Mouse (Mus musculus) limb, embryonic 10.5 days (tissue): ENCODE data around the gene Dmd. TPM values are rescaled to one million over a fixed set of nuclear protein-coding genes. Genes with fewer than 3 reads are reported as not detected.

Experiments
- DNase-seq: peaks from one replicate; pipeline ENCODE4 v3.0.0-alpha.2; 2017; ENCODE audit warnings: low spot score
- H3K27ac ChIP-seq: fragments of 300-500 bp; sonication (generic); 2 replicates; pipeline ENCODE4 v1.5.1; 2016; ENCODE audit warnings: mild to moderate bottlenecking
- H3K27me3 ChIP-seq: fragments of 300-500 bp; sonication (generic); 2 replicates; pipeline ENCODE4 v1.6.1; 2016; ENCODE audit warnings: low read depth, mild to moderate bottlenecking; ENCODE audit not compliant: poor library complexity, severe bottlenecking
- H3K36me3 ChIP-seq: fragments of 300-500 bp; sonication (generic); 2 replicates; pipeline ENCODE4 v1.6.1; 2016; ENCODE audit warnings: mild to moderate bottlenecking, moderate library complexity
- H3K4me1 ChIP-seq: fragments of 300-500 bp; sonication (generic); 2 replicates; pipeline ENCODE4 v1.6.1; 2016
- H3K4me3 ChIP-seq: fragments of 300-500 bp; sonication (generic); 2 replicates; pipeline ENCODE4 v1.5.1; 2016; ENCODE audit warnings: mild to moderate bottlenecking, moderate library complexity
- H3K9me3 ChIP-seq: fragments of 300-500 bp; sonication (generic); replicated peaks from 2 replicates; pipeline ENCODE4 v1.6.1; 2016; ENCODE audit warnings: mild to moderate bottlenecking
- WGBS: fragments of 180-500 bp; shearing (Covaris S2); methylation state at CpG from one replicate; pipeline ENCODE4 v1.1.7; 2016; 5-methylcytosine and 5-hydroxymethylcytosine counted together
- polyA plus RNA-seq: library from polyadenylated mRNA; unstranded; fragments of >200 nt; fragmentation: Nextera tagmentation; extraction: Ambion mirVana; gene quantifications from 2 replicates; pipeline ENCODE4 v1.2.1, GENCODE M21; 2016

Gene Dmd
- polyA plus RNA-seq, 1 experiment from 2014 or later, result 17.3 TPM

DNA sequence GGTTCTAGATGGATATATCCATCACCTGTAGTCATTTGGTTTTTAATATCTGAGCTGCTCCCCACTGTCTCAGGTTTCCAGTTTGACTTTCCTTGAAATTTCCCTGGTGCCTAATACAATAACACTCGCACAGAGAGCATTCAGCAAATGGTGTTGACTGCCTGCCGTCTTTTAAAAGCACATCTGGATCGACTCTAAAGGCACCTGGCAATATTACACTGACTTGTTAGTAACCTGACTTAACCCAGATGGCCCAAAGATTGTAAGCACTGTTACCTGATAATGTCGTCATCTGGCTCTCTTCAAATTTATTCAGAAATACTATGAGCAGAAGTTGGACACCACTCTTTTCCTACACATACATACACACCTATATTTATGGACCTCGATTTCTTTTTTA lies 2011.9 kb downstream of the Dmd start:
- WGBS, result 37% methylated on average over 5 of the region's 5 CpGs
- Histone ChIP-seq H3K9me3 (no peaks in the 10 kb centered on the region), H3K36me3 (no peaks in the 10 kb centered on the region), H3K27me3 (0 out of 2 replicates have a peak, but pooled peaks cover 4% of the 10 kb centered on the region), H3K4me1 (no peaks in the 10 kb centered on the region), H3K4me3 (no peak overlapping the region), H3K27ac (no peak overlapping the region)
- DNase-seq, result peak; percentile 33

DNA sequence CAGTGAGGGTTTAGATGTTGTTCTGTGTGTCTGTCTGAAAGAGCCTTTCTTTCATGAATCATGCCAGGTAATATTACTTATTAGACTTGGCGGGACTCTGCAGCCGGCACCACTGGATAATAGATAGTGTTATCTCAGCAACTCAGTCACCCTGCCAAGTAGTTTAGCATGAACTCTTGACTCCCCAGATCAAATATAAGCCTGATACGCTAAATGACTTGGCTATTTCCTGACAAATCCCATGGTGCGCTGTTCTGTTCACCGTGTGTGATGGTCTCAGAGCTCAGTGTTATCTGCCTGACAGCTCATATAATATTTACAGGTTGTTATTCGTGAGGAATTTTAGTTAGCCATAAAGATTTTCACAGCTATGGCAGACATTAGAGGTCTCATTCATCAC lies 2012.3 kb downstream of the Dmd start:
- WGBS, result 38% methylated on average over 6 of the region's 6 CpGs
- no peak overlapping the region for H3K4me3 ChIP-seq
- H3K27ac ChIP-seq, result no peak overlapping the region
- H3K9me3 ChIP-seq, result no peaks in the 10 kb centered on the region
- no peaks in the 10 kb centered on the region for H3K36me3 ChIP-seq
- H3K27me3 ChIP-seq, result 0 out of 2 replicates have a peak, but pooled peaks cover 4% of the 10 kb centered on the region
- H3K4me1 ChIP-seq, result no peaks in the 10 kb centered on the region
- DNase-seq, result no peak

DNA sequence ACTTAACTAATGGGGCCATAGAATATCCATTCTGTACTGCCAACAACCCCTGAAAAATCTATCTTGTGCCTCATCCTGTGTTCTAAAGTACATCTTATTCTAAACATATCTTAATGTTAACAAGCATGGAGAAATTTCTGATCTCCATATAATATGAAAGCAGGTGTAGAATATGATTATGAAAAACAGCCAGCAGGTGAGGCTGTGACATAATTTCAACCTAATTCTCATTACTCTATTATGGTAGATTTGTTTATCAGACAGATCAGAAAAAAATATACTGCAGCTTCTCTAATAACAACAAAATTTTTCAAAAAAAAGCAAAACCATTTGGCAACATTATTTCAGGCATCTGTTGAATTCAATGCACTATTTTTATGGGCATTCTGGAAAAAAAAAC lies 2059.6 kb downstream of the Dmd start:
- Histone ChIP-seq H3K27ac (no peak overlapping the region), H3K9me3 (no peaks in the 10 kb centered on the region), H3K4me1 (no peaks in the 10 kb centered on the region), H3K4me3 (no peak overlapping the region), H3K36me3 (no peaks in the 10 kb centered on the region), H3K27me3 (no peaks in the 10 kb centered on the region)
- DNase-seq, result no peak

DNA sequence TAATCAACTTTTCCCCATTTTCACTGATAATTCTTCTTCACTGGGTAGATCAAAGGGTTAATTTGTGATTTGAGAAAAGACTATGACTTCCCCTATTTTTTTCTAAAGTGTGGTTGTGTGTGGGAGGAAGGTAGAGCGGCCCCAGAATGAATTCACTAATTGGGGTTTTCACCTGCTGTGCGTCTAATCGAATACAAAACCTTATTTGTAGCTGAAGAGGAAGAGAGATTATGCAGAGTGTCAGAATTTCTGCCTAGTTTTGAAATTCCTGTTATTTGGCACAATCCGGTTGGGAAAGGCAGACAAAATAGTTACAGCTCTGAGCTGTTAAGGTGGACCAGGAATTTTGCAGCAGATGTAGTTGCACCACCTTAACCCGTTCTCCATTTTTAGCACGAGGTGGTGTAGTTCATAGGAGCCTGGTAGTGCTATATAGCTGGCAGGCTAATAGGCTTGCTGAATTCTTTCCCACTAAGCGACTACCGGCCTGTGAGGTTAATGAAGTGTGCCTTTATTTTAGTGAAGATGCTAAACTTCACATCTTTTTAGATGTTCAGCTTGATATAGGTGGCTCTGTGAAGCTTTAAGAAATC lies 2092.9 kb downstream of the Dmd start:
- Histone ChIP-seq H3K27ac (no peak overlapping the region), H3K27me3 (peaks cover 13% of the 10 kb centered on the region; the same call in 1 of the 2 replicates), H3K4me1 (no peaks in the 10 kb centered on the region), H3K9me3 (no peaks in the 10 kb centered on the region), H3K36me3 (no peaks in the 10 kb centered on the region), H3K4me3 (no peak overlapping the region)
- no peak for DNase-seq
- WGBS, result 43% methylated on average over 8 of the region's 8 CpGs

DNA sequence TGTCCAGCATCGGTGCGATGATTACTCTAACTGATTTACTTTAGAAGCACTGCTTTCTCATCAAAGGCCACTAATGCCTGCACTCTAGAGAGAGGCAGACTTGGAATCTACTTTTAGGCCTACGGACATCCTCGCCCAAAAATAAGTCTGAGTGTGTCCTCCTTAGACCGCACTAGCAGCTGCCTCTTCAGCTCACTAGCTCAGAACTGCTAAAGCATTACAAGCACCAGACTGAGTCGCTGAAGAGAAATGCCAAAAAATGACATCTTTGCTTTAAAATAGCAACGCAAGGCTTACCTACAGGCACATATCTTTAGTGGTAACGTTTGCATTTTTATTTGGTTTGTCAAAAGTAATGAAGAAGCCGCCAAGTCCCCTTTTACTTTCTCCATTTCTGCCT lies 2098.0 kb downstream of the Dmd start:
- DNase-seq, result no peak
- peaks cover 44% of the 10 kb centered on the region for H3K27me3 ChIP-seq
- WGBS, result 96% methylated on average over 9 of the region's 9 CpGs
- no peak overlapping the region for H3K4me3 ChIP-seq
- H3K9me3 ChIP-seq, result no peaks in the 10 kb centered on the region
- H3K4me1 ChIP-seq, result no peaks in the 10 kb centered on the region
- no peaks in the 10 kb centered on the region for H3K36me3 ChIP-seq
- no peak overlapping the region for H3K27ac ChIP-seq

DNA sequence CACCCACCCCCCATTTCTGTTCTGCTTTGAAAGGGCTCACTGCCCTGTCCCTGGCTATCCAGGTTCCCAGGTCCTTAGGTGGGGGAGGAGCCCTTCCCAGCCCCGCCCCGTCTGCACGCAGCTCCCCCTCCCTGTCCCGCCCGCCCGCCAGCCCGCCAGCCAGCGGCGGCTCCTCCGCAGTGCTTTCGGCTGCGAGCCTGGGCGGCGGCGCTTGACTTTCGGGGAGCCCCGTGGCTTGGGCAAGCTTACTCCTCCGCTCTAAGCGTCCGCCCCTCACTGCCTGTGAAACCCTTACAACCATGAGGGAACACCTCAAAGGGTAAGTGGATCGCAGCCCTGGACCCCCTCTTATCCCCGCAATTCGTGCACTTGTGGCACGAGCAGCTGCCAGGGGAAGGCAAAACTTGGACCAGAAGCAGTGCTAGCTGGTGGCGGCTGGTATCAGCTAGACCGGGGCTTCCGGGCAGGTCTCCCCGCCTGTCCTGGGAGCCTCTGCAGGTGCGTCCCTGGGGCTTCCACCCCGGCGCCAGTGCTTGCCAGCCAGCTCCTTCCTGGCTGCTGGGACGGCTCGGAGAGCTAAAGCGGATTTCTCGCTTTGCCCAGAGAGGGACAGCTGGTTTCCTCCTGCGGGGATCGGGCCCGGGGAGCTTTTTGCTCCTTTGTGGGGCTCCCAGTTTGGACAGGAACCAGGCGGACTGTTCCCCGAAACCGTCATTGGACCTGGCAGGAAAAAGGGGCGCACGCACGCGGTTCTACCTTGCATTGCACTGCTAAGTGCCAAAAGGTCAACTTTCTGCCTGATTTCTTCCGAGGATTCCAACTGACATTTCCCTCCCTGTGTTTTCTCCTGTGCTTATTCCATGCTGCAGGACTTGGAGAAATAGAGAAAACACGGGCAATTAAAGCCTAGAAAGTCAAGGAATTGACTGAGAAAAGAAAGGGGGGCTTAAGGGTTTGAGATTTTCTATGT lies 2099.8 kb downstream of the Dmd start:
- DNase-seq, result peak; percentile 68
- Histone ChIP-seq H3K9me3 (no peaks in the 10 kb centered on the region), H3K4me3 (peak overlapping the region; percentile 61), H3K36me3 (no peaks in the 10 kb centered on the region), H3K4me1 (no peaks in the 10 kb centered on the region), H3K27me3 (peaks cover 47% of the 10 kb centered on the region), H3K27ac (peak overlapping the region; percentile 83)
- WGBS, result 13% methylated on average over 42 of the region's 47 CpGs

DNA sequence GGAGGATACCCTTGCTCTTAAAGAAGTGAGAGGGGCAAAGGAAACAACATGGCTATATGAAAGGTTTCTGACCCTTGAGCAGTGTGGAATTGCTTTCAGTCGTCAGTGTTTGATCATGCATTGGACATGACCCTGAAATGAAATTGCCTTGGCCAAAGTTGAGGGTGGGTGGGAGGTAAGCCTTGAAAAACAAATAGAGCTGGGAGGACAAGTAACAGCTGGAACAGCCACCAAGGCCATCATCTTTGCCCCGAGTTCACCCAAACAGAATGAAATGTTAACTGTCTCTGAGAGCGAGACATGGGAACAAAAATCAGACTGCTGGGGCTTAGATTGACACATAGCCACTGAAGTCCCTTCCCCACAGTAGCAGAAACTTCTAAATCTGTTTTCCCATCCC lies 2100.9 kb downstream of the Dmd start:
- Histone ChIP-seq H3K9me3 (no peaks in the 10 kb centered on the region), H3K27ac (no peak overlapping the region), H3K27me3 (peaks cover 39% of the 10 kb centered on the region), H3K4me3 (peak overlapping the region; percentile 61; the same call in 1 of the 2 replicates), H3K4me1 (no peaks in the 10 kb centered on the region), H3K36me3 (no peaks in the 10 kb centered on the region)
- WGBS, result 58% methylated on average over 3 of the region's 3 CpGs
- no peak for DNase-seq

DNA sequence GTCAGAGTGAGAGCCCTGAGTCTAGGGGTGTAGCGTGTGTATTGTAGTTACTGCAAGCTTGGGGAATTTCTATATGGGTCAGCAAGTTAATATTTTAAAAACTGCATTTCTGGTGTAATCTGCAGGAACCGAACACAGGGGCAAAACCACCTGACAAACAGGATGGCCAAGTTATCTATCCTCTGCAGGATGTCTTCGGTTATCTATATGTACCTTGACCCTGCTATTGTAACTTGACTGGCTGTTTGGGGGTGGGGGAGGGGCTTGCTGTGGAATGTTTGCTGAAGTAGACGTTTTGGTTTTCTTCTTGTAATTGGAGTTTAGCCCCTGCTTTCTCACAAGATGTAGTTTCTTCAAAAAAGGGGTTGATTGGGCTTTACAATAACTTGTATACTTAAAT lies 2124.9 kb downstream of the Dmd start:
- no peak overlapping the region for H3K27ac ChIP-seq
- no peaks in the 10 kb centered on the region for H3K27me3 ChIP-seq
- no peaks in the 10 kb centered on the region for H3K36me3 ChIP-seq
- no peaks in the 10 kb centered on the region for H3K4me1 ChIP-seq
- H3K9me3 ChIP-seq, result no peaks in the 10 kb centered on the region
- no peak for DNase-seq
- H3K4me3 ChIP-seq, result no peak overlapping the region
- 79% methylated on average over 4 of the region's 4 CpGs for WGBS

DNA sequence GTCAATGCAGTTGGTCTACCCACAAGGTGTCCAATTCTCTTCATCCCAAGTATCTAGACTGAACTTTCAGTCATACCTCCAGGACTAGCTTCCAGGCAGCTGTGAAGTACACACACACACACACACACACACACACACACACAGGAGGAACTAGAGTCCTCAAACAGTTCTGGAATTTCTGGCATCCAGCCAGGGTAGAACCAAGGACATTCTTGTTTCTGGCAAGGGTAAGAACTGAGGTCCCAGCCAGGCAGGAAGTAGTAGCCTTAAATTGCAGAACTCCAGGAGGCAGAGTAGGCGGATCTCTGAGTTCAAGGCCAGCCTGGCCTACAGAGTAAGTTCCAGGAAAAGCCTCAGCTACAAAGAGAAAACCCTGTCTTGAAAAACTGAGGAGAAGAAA lies 2128.2 kb downstream of the Dmd start:
- H3K4me1 ChIP-seq, result no peaks in the 10 kb centered on the region
- 88% methylated on average over 1 of the region's 1 CpGs for WGBS
- no peaks in the 10 kb centered on the region for H3K36me3 ChIP-seq
- no peaks in the 10 kb centered on the region for H3K9me3 ChIP-seq
- no peak overlapping the region for H3K4me3 ChIP-seq
- no peak overlapping the region for H3K27ac ChIP-seq
- peaks cover 7% of the 10 kb centered on the region; the same call in 1 of the 2 replicates for H3K27me3 ChIP-seq
- no peak for DNase-seq

DNA sequence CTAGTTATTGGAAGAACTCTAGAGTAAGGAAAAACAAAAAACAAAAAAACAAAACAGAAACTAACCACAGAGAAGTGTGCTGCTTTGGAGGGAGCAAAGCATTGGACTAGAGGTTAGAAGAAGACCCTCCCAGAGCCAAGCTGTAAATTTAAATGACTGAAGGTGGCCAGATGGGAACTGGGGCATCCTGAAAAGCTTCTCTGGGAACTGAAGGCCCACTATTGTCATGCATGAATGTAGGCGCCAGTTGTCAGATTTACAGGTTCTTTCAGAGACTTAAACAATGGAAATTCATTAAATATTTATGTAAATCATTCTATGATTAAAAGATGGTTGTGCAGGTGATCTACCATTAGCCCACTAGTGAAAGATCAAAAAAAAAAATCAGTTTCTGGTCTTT lies 2128.9 kb downstream of the Dmd start:
- no peak for DNase-seq
- no peak overlapping the region for H3K27ac ChIP-seq
- H3K4me3 ChIP-seq, result no peak overlapping the region
- no peaks in the 10 kb centered on the region for H3K9me3 ChIP-seq
- WGBS, result 73% methylated on average over 1 of the region's 1 CpGs
- peaks cover 9% of the 10 kb centered on the region; the same call in 1 of the 2 replicates for H3K27me3 ChIP-seq
- H3K36me3 ChIP-seq, result no peaks in the 10 kb centered on the region
- H3K4me1 ChIP-seq, result no peaks in the 10 kb centered on the region

DNA sequence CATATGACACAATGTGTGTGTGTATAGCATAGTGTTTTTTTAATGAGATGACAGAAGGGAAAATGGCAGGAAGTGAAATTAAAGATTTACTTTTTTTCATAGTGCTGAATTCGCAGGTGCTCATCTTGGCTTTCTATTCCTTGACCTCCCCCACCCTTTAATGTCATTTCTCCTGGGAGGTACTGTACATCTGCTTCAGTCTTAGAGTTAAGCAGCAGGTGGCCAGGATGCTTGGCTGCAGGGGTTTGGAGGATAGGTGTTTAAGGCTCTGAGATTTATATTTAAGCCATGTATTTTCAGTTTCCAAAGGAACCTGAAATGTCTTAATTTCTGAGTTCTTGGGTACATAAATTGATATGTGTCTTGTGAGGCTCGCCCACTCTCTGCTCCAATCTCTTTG lies 2130.5 kb downstream of the Dmd start:
- peaks cover 11% of the 10 kb centered on the region; the same call in 1 of the 2 replicates for H3K27me3 ChIP-seq
- H3K9me3 ChIP-seq, result no peaks in the 10 kb centered on the region
- 76% methylated on average over 2 of the region's 2 CpGs for WGBS
- no peak overlapping the region for H3K27ac ChIP-seq
- DNase-seq, result no peak
- H3K4me1 ChIP-seq, result no peaks in the 10 kb centered on the region
- no peak overlapping the region for H3K4me3 ChIP-seq
- H3K36me3 ChIP-seq, result no peaks in the 10 kb centered on the region

DNA sequence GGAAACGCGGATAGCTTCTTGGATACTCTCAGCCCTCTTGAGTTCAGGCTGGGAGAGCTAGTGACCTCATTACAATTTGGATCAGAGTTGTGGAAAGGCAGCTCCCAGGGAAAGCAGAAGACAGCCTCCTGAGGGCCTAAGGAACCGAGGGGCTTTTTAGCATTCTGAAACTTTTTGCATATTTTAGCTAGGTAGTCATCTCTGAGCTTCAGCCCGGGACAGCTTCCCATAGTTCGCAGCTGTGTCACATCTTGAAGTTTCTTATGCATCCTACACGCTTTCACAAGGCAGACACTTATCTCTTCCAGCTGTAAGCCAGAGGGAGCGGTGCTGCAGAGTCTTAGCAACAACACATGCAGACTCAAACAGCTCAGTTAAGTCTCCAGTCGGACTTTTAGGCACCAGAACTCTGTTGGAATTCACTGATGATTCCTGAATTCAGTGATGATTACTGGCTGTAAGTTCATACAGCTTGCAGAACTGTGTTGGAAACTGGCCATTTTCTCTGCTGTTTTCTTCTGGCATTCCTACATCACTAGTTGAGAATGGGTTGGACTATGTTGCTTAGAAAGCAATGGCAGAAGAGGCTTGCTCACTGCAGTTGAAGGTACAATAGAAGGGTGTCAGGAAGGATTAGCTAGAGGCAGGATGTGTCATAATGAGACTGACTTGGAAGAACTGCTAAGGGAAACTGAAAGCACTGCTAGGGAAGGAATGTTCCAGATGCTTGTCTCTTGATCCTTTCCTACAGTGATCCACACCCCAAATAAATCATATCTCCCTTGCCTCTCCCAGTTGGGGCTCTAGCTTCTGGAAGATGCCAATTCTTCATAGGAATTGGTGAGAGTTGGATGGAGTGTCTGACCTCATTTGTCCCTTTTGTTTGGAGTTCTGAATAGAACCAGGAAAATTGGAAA lies 2135.8 kb downstream of the Dmd start:
- Histone ChIP-seq H3K9me3 (no peaks in the 10 kb centered on the region), H3K36me3 (no peaks in the 10 kb centered on the region), H3K4me1 (no peaks in the 10 kb centered on the region), H3K4me3 (no peak overlapping the region), H3K27ac (no peak overlapping the region), H3K27me3 (peaks cover 13% of the 10 kb centered on the region; the same call in 1 of the 2 replicates)
- WGBS, result 81% methylated on average over 8 of the region's 8 CpGs
- no peak for DNase-seq
